Mouse (Mus musculus) small intestine, adult 2 months (tissue): Measurements from ENCODE around the gene Cd63. TPM values are rescaled to one million over a fixed set of nuclear protein-coding genes. Genes with fewer than 3 reads are reported as not detected.
A peak's percentile ranks its signal among the peaks of the same experiment; 100 is the strongest.

Source experiments
- H3K27ac ChIP-seq: fragments of 200-500 bp; 2 replicates; pipeline ENCODE4 v1.5.1; 2012; ENCODE audit warnings: low read depth, low read length, control low read depth, inconsistent platforms; ENCODE audit not compliant: insufficient read depth
- H3K27me3 ChIP-seq: fragments of 200-500 bp; 2 replicates; pipeline ENCODE4 v1.6.1; 2012; ENCODE audit warnings: mild to moderate bottlenecking, moderate library complexity, low read length, inconsistent platforms; ENCODE audit not compliant: control insufficient read depth, insufficient read depth
- H3K36me3 ChIP-seq: fragments of 200-500 bp; 2 replicates; pipeline ENCODE4 v1.6.1; 2012; ENCODE audit warnings: mild to moderate bottlenecking, low read length, control low read depth, inconsistent platforms; ENCODE audit not compliant: control insufficient read depth, insufficient read depth
- H3K4me1 ChIP-seq: fragments of 200-500 bp; 2 replicates; pipeline ENCODE4 v1.6.1; 2012; ENCODE audit warnings: low read length, inconsistent platforms, mixed read lengths; ENCODE audit not compliant: control insufficient read depth, insufficient read depth, insufficient read length
- H3K4me3 ChIP-seq: fragments of 200-500 bp; 2 replicates; pipeline ENCODE4 v1.5.1; 2012; ENCODE audit warnings: low read depth, mild to moderate bottlenecking, control low read depth, inconsistent platforms, low read length, moderate library complexity
- CTCF ChIP-seq: fragments of 200-500 bp; IDR thresholded peaks from 2 replicates; pipeline ENCODE4 v1.5.1; 2012; ENCODE audit warnings: low read depth, mild to moderate bottlenecking, control low read depth, inconsistent platforms, low read length, moderate library complexity, mixed read lengths; ENCODE audit not compliant: insufficient replicate concordance, insufficient read length; ENCODE audit errors: extremely low read depth
- POLR2A ChIP-seq: fragments of 200-500 bp; IDR thresholded peaks from 2 replicates; pipeline ENCODE4 v1.6.1; 2012; ENCODE audit warnings: low read depth, mild to moderate bottlenecking, control low read depth, inconsistent platforms, low read length, moderate library complexity
- WGBS: fragments of 180-500 bp; shearing (Covaris S2); methylation state at CpG from one replicate; pipeline ENCODE4 v1.1.7; 2018; 5-methylcytosine and 5-hydroxymethylcytosine counted together
- polyA plus RNA-seq: library from polyadenylated mRNA; depleted of rRNA; stranded (reverse); fragments of >200 nt; gene quantifications from 2 replicates; pipeline ENCODE4 v1.2.3, GENCODE M21; 2012

Gene Cd63
- polyA plus RNA-seq, 1 experiment, result 91.5 TPM

GRCm38 (mm10) chr10:128882067-128882466, 18.7 kb upstream of the Cd63 start:
- WGBS, result 89% methylated on average over 5 of the region's 5 CpGs
- TF ChIP-seq POLR2A (no peak), CTCF (no peak)
- H3K4me3 ChIP-seq, result no peak overlapping the region
- no peak overlapping the region for H3K27ac ChIP-seq
- peaks cover 9% of the 10 kb centered on the region for H3K36me3 ChIP-seq
- no peaks in the 10 kb centered on the region for H3K4me1 ChIP-seq
- no peaks in the 10 kb centered on the region for H3K27me3 ChIP-seq

GRCm38 (mm10) chr10:128888941-128889827, 11.6 kb upstream of the Cd63 start:
- Histone ChIP-seq H3K27ac (no peak overlapping the region), H3K36me3 (no peaks in the 10 kb centered on the region), H3K4me3 (no peak overlapping the region), H3K27me3 (peaks cover 8% of the 10 kb centered on the region), H3K4me1 (peaks cover 3% of the 10 kb centered on the region)
- WGBS, result 24% methylated on average over 7 of the region's 7 CpGs
- TF ChIP-seq POLR2A (no peak), CTCF (no peak)

- 32% methylated on average over 2 of the region's 2 CpGs for WGBS
- no peak overlapping the region for H3K27ac ChIP-seq
- H3K4me1 ChIP-seq, result peaks cover 3% of the 10 kb centered on the region
- no peak for TF ChIP-seq POLR2A
- TF ChIP-seq CTCF, result no peak
- H3K27me3 ChIP-seq, result peaks cover 8% of the 10 kb centered on the region
- no peaks in the 10 kb centered on the region for H3K36me3 ChIP-seq
- no peak overlapping the region for H3K4me3 ChIP-seq
These were observed 10.9 kb upstream of the Cd63 start for GRCm38 (mm10) chr10:128889846-128890245.

- Histone ChIP-seq H3K36me3 (no peaks in the 10 kb centered on the region), H3K4me3 (peak overlapping the region; percentile 77), H3K27ac (no peak overlapping the region), H3K27me3 (peaks cover 8% of the 10 kb centered on the region), H3K4me1 (peaks cover 3% of the 10 kb centered on the region)
- 3% methylated on average over 40 of the region's 40 CpGs for WGBS
- TF ChIP-seq CTCF, result no peak
- no peak for TF ChIP-seq POLR2A
These were observed 10.2 kb upstream of the Cd63 start for GRCm38 (mm10) chr10:128890383-128891295.

GRCm38 (mm10) chr10:128891296-128892094, 9.3 kb upstream of the Cd63 start, which contains the start of gene Gdf11:
Gene Gdf11 (minus strand): TSS chr10:128891718.
- H3K27ac ChIP-seq, result no peak within 1 kb of the TSS
- no peak for TF ChIP-seq CTCF
- no peak for TF ChIP-seq POLR2A

GRCm38 (mm10) chr10:128892246-128892645, 8.5 kb upstream of the Cd63 start:
- Histone ChIP-seq H3K27ac (no peak overlapping the region), H3K27me3 (peaks cover 15% of the 10 kb centered on the region), H3K36me3 (no peaks in the 10 kb centered on the region), H3K4me1 (peaks cover 3% of the 10 kb centered on the region), H3K4me3 (peak overlapping the region; percentile 34)
- WGBS, result 17% methylated on average over 9 of the region's 9 CpGs
- no peak for TF ChIP-seq CTCF
- no peak for TF ChIP-seq POLR2A

More at GRCm38 (mm10) chr10:128891296-128892094, 9.3 kb upstream of the Cd63 start, which contains the start of gene Gdf11:
- Histone ChIP-seq H3K4me3 (peak within 1 kb of the TSS; percentile 77), H3K36me3 (no peaks in the 10 kb centered on the region), H3K27me3 (peaks cover 9% of the 10 kb centered on the region), H3K4me1 (peaks cover 3% of the 10 kb centered on the region)
- WGBS, result under 1% methylated on average over 73 of the region's 89 CpGs

- Histone ChIP-seq H3K27ac (no peak overlapping the region), H3K4me3 (no peak overlapping the region), H3K4me1 (peaks cover 3% of the 10 kb centered on the region), H3K27me3 (peaks cover 15% of the 10 kb centered on the region), H3K36me3 (no peaks in the 10 kb centered on the region)
- under 1% methylated on average over 9 of the region's 9 CpGs for WGBS
- TF ChIP-seq POLR2A, result no peak
- no peak for TF ChIP-seq CTCF
These were observed 5.4 kb upstream of the Cd63 start for GRCm38 (mm10) chr10:128895437-128895836.
